Mouse (Mus musculus): ENCODE results near the gene Lrfn1. TPM values are rescaled to one million over a fixed set of nuclear protein-coding genes. Genes with fewer than 3 reads are reported as not detected.

The Lrfn1 gene
- polyA plus RNA-seq (2015; fragmentation: Nextera tagmentation; extraction: Ambion mirVana) = 14.1 and 15.2 TPM in 2 replicates

DNA sequence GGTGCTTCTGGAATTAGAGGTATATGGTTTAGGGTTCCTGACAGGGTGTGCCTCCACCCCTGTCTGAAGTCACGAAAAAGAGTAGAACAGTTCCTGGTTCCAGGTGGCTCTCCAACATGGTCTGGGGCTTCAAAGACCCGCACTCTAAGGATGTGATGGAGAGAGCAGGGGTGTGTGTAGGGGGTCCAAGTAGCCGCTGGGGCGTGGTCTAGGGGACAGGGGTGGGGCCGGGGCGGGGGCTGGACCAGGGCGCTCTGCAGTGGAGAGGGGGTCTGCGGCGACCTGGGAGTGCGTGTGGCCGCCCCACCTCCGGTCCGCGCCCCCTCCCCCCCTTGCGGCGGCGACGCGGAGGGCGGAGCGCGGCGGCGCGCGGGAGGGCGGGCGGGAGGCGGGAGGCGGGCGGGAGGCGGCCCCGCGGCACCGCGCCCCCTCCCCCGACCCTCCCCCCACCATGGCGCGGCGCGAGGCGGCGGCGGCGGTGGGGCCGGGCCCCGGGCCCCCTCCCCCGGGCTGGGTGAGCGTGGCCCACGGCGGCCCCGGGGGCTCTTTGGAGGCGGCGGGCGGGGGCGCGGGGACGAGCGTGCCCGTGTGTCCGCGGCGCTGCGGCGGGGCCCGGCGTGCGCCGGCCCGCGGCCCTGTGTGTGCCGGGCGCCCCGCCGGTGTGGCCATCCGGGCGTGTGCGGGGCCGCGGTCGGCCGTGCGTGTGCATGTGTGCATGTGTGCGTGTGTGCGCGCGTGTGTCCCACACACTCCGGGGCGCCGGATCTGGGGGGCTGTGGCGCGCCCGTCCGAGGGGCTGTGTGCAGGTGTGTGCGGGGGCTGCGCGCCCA lies at the start of gene Lrfn1:
Gene Lrfn1 (plus strand): TSS at position 450 of the 830 bp plus-strand sequence.
- peaks cover 26% of the 10 kb centered on the region for H3K36me3 ChIP-seq
- peak within 1 kb of the TSS; percentile 95 for H3K9ac ChIP-seq
- WGBS = 1% methylated on average over 29 of the region's 97 CpGs
- H3K9me3 ChIP-seq = no peaks in the 10 kb centered on the region
- peak within 1 kb of the TSS; percentile 77 for H3K4me2 ChIP-seq
- H3K4me1 ChIP-seq (replicated peaks) = peaks cover 26% of the 10 kb centered on the region
- peak; percentile 80 for ATAC-seq (ENCODE audit: low read depth)
- H3K27me3 ChIP-seq = no peaks in the 10 kb centered on the region
- H3K4me3 ChIP-seq = peak within 1 kb of the TSS; percentile 81
- peak within 1 kb of the TSS; percentile 84 for H3K27ac ChIP-seq (replicated peaks)

DNA sequence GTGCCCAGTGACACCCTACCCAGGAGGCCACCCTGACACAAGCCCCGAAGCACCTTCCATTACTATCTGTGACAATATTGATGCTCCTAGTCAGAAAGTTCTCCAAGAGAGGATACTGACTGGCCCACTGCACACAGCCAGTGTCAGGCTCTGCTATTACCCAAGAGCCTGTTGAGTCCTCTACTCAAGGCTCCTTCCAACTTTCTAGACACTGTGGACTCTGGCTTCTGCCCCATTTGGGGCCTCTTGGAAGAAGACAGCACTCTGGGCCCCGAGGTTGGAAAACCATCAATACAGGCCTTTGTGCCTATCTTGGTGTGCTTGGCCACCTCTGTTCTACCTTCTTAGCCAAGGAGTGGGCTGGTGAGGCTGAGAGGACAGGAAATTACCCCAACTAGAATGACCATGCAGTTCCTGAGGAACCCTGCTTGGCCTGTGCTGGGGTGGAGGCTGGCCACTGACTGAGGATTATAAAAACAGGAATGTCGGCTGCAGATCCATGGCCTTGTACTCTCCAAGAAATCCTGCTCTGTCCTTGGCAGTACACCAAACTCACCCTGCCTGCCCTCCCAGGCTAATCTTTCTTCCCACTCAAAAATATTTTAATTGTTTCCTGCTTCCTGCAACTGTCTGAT lies 40.8 kb upstream of the Lrfn1 start:
- no peak overlapping the region for H3K9ac ChIP-seq
- ATAC-seq (ENCODE audit: low read depth) = no peak
- H3K9me3 ChIP-seq = no peaks in the 10 kb centered on the region
- no peaks in the 10 kb centered on the region for H3K4me1 ChIP-seq (replicated peaks)
- no peaks in the 10 kb centered on the region for H3K27me3 ChIP-seq
- H3K4me2 ChIP-seq = no peak overlapping the region
- 89% methylated on average over 3 of the region's 3 CpGs for WGBS
- H3K4me3 ChIP-seq = no peak overlapping the region
- peaks cover 95% of the 10 kb centered on the region for H3K36me3 ChIP-seq
- H3K27ac ChIP-seq (replicated peaks) = no peak overlapping the region

DNA sequence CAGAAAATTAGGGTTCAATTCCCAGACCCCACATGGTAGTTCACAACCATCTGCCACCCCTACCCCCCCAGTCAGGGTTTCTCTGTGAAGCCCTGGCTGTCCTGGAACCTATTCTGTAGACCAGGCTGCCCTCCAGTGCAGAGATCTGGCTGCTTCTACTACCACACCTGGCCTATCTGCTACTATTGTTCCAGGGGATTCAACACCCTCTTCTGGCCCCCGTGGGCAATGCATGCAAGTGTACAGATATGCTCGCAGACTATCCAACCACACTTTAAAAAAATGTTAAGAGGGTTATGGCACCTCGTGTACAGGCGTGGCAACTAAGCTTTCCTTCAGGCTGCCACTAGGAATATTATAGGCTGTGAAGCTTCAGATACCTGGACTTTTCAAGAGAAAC lies 39.0 kb upstream of the Lrfn1 start:
- no peak for ATAC-seq (ENCODE audit: low read depth)
- Histone ChIP-seq H3K9ac (no peak overlapping the region), H3K27me3 (no peaks in the 10 kb centered on the region), H3K27ac (replicated peaks) (no peak overlapping the region), H3K36me3 (peaks cover 94% of the 10 kb centered on the region), H3K9me3 (no peaks in the 10 kb centered on the region), H3K4me3 (no peak overlapping the region), H3K4me1 (replicated peaks) (no peaks in the 10 kb centered on the region), H3K4me2 (no peak overlapping the region)
- WGBS = 91% methylated on average over 4 of the region's 4 CpGs

DNA sequence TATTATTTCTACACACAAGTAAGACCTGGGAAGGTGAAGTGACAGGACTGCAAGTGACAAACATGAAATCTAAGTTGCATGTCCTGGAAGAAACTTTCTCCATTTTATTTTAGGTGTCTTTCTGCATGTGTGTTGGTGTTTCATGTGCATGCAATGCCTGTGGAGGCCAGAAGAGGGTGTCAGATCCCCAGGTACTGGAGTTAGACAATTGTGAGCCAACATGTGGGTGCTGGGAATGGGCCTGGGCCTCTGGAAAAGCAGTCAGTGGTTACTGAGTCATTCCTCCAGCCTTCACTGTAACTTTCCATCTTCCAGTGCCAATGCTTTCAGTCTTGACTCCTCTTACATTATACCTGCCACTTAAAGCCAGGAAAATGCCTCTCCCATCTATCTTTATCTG lies 34.4 kb upstream of the Lrfn1 start:
- no peak overlapping the region for H3K4me2 ChIP-seq
- H3K27me3 ChIP-seq = no peaks in the 10 kb centered on the region
- H3K9ac ChIP-seq = no peak overlapping the region
- no peaks in the 10 kb centered on the region for H3K9me3 ChIP-seq
- peaks cover 95% of the 10 kb centered on the region for H3K36me3 ChIP-seq
- no peak for ATAC-seq (ENCODE audit: low read depth)
- H3K4me1 ChIP-seq (replicated peaks) = no peaks in the 10 kb centered on the region; the same call in 1 of the 2 replicates
- H3K4me3 ChIP-seq = no peak overlapping the region
- no peak overlapping the region for H3K27ac ChIP-seq (replicated peaks)

DNA sequence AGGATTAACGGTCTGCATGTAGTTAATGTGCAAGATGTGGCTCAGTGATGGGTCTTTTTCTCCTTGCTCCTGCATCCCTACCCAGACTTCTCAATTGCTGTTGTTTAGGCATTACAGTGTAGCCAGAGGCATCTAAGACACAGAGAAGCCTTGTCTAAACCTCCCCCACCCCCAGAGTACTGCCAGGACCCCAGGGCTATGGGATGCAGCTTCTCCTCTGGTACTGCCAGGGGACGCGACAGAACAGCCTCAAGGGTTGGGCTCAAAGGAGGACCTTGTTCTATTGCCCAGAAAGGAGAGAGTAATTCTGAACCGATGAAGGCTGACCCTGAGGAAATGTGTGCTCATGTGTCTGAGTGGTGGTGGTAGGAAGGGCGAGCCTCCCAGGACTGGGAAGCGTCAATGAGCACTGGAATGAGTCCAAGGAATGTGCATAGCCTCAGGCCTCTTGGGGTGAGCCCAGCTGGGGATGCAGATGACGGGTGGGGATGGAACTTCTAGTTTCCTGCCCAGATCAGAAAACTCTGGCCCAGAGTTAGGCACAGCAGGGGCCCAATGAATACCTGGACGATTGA lies 33.6 kb upstream of the Lrfn1 start:
- no peak overlapping the region; the same call in 1 of the 2 replicates for H3K27ac ChIP-seq (replicated peaks)
- H3K27me3 ChIP-seq = no peaks in the 10 kb centered on the region
- peaks cover 95% of the 10 kb centered on the region for H3K36me3 ChIP-seq
- 72% methylated on average over 8 of the region's 8 CpGs for WGBS
- no peak overlapping the region for H3K9ac ChIP-seq
- H3K9me3 ChIP-seq = no peaks in the 10 kb centered on the region
- H3K4me3 ChIP-seq = no peak overlapping the region
- no peaks in the 10 kb centered on the region; the same call in 1 of the 2 replicates for H3K4me1 ChIP-seq (replicated peaks)
- no peak overlapping the region for H3K4me2 ChIP-seq
- peak; percentile 40; the same call in 1 of the 2 replicates for ATAC-seq (ENCODE audit: low read depth)

DNA sequence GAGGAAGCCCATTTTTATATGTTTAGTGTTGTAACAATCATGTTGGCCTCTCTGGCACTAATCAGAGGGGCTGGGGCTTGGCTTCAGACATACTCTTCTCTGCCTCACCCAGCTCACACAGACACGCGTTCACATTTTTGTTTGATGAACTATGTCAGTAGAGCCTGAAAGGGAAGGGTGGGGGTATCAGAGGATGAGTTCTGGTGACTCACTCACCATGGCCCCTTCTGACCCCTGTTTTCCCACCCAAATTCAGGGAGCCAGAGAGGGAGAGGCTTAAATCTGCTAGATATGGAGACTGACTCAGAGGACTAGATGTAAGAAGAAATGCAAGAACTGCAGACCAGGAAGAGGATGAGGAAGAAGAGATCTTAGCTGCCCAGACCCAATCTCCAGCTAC lies 32.4 kb upstream of the Lrfn1 start:
- Histone ChIP-seq H3K27ac (replicated peaks) (no peak overlapping the region), H3K9me3 (no peaks in the 10 kb centered on the region), H3K4me1 (replicated peaks) (no peaks in the 10 kb centered on the region; the same call in 1 of the 2 replicates), H3K9ac (no peak overlapping the region), H3K27me3 (no peaks in the 10 kb centered on the region), H3K4me3 (no peak overlapping the region), H3K4me2 (no peak overlapping the region), H3K36me3 (peaks cover 94% of the 10 kb centered on the region)
- no peak for ATAC-seq (ENCODE audit: low read depth)
- WGBS = 98% methylated on average over 2 of the region's 2 CpGs

DNA sequence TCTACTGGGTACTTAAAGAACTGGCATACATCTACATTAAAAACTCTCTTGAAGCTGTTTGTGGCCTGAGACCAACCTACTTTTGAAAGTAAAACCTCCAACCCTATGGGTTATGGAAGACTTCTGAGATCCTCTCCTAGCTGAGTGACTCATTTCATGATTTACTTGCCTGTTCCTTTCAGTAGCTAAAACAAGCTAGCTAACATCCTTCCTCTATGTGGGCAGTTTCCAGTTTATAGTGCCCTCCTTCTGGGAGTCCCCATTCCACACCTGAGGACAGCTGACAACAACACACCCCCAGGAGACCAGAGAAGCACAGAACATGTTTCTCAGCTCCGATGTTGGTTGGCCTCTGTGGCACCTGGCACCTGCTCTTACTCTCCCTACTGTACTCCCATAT lies 28.8 kb upstream of the Lrfn1 start:
- Histone ChIP-seq H3K9ac (no peak overlapping the region), H3K4me1 (replicated peaks) (no peaks in the 10 kb centered on the region; the same call in 1 of the 2 replicates), H3K27ac (replicated peaks) (no peak overlapping the region), H3K9me3 (no peaks in the 10 kb centered on the region), H3K4me3 (no peak overlapping the region), H3K4me2 (no peak overlapping the region), H3K27me3 (no peaks in the 10 kb centered on the region), H3K36me3 (peaks cover 63% of the 10 kb centered on the region)
- WGBS = 100% methylated on average over 1 of the region's 1 CpGs
- ATAC-seq (ENCODE audit: low read depth) = no peak

DNA sequence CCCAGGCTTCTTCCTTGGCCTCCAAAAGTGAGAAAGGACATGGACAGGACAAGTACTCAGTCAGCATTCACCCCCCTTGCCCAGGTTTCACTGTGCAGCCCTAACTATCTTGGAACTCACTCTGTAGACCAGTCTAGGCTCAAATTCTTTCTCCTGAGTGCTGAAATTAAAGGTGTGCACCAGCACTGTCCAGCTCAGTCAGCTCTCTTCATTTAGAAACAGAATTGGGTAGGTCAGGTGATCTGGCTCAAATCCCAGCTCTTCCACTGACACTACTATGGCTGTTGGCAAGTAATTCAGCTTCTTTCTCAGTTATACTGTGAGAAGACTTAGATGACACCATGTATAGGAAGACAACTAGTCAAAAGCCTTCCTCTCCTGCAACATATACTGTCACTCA lies 24.0 kb upstream of the Lrfn1 start:
- no peak overlapping the region for H3K4me2 ChIP-seq
- H3K36me3 ChIP-seq = peaks cover 31% of the 10 kb centered on the region
- no peak for ATAC-seq (ENCODE audit: low read depth)
- H3K4me3 ChIP-seq = no peak overlapping the region
- no peak overlapping the region for H3K9ac ChIP-seq
- H3K27me3 ChIP-seq = no peaks in the 10 kb centered on the region
- H3K9me3 ChIP-seq = no peaks in the 10 kb centered on the region
- no peak overlapping the region for H3K27ac ChIP-seq (replicated peaks)
- H3K4me1 ChIP-seq (replicated peaks) = peaks cover 18% of the 10 kb centered on the region

DNA sequence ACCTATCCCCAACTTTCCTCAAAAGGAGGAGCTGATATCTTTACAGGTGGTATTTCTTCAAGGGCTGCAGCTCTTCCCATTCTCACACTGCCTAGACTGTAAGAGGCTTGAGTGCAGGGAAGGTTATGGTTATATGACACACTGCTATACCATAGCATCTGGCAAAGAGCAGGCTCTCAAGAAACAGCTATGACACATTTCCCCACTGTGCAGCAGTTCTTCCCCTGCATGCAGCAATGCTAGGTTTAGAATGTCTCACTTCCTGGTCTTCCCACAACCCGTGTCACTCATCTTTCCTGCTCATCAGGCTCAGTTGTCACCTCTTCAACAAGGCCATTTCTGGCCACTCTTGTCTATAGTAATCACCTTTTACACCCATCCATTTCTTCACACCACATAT lies 21.3 kb upstream of the Lrfn1 start:
- Histone ChIP-seq H3K36me3 (peaks cover 24% of the 10 kb centered on the region), H3K4me2 (no peak overlapping the region), H3K4me1 (replicated peaks) (peaks cover 46% of the 10 kb centered on the region), H3K9ac (no peak overlapping the region), H3K27ac (replicated peaks) (no peak overlapping the region), H3K27me3 (no peaks in the 10 kb centered on the region), H3K4me3 (no peak overlapping the region), H3K9me3 (no peaks in the 10 kb centered on the region)
- 88% methylated on average over 1 of the region's 1 CpGs for WGBS
- no peak for ATAC-seq (ENCODE audit: low read depth)

DNA sequence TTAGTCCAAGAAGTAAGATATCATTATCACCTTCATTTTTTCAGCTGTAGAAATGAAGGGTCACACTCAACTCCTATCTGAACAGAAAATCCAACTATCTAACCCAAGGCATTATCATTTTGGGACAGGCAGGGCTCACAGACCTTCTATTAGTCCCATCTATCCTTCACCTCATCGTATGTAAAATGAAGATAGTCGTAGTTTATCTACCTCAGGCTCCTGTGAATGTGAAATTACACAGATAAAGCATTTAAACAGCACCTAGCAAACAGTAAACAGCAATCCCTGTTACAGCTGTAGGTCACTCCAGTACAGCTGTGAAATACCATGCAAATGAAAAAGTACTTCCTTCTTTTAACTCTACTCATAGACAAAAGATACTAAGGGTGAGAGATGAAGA lies 19.5 kb upstream of the Lrfn1 start:
- Histone ChIP-seq H3K9ac (no peak overlapping the region), H3K4me1 (replicated peaks) (peaks cover 50% of the 10 kb centered on the region), H3K4me3 (no peak overlapping the region), H3K4me2 (no peak overlapping the region), H3K9me3 (no peaks in the 10 kb centered on the region), H3K27me3 (no peaks in the 10 kb centered on the region), H3K27ac (replicated peaks) (no peak overlapping the region), H3K36me3 (peaks cover 24% of the 10 kb centered on the region)
- ATAC-seq (ENCODE audit: low read depth) = no peak
- 94% methylated on average over 2 of the region's 2 CpGs for WGBS

DNA sequence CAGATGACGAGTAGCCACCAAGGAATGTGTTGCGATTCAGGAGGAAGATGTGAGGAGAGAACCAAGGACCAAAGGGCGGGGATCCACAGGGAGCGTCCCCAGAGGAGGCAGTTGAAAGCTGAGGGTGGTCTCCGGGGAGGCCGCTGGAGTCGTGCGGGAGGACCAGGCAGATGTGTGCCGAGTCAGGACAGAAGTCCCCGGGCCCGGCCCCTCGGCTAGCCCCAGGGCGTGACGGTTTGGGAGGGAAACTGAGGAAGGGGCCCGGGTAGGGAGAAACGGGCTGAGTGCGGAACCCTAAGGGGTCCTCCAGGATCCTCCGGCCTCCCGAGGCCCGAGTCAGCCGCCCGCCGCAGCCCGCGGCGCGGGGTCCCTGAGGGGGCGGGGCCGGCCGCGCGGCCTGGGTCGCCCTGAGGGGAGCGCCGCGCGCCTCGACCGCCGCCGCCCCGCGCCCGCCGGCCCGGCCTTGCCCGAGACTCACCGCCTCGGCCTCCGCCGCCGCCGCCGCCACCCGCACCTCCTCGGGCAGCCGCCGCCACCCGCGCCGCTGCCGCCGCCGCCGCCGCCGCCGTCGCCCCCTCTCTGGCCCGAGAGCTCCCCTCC lies 16.0 kb upstream of the Lrfn1 start:
- no peaks in the 10 kb centered on the region for H3K9me3 ChIP-seq
- peak overlapping the region; percentile 56 for H3K27ac ChIP-seq (replicated peaks)
- H3K4me1 ChIP-seq (replicated peaks) = peaks cover 50% of the 10 kb centered on the region
- H3K27me3 ChIP-seq = no peaks in the 10 kb centered on the region
- H3K9ac ChIP-seq = peak overlapping the region; percentile 88
- ATAC-seq (ENCODE audit: low read depth) = peak; percentile 47
- H3K4me2 ChIP-seq = peak overlapping the region; percentile 88
- WGBS = under 1% methylated on average over 25 of the region's 70 CpGs
- peaks cover 24% of the 10 kb centered on the region for H3K36me3 ChIP-seq
- H3K4me3 ChIP-seq = peak overlapping the region; percentile 79

Data from neural tube, embryonic 13.5 days (tissue).